Mouse (Mus musculus) C2C12 (cell line): ENCODE data around the gene Gm13290.
"Not testable (repeated sequence)": the region's sequence is repeated elsewhere in the genome, so short reads cannot be mapped to it uniquely, and the experiment has no call there.

Experiments used
- CTCF ChIP-seq: IDR thresholded peaks from one replicate; pipeline ENCODE4 v1.5.1; 2011; ENCODE audit not compliant: control insufficient read depth, insufficient read depth, insufficient read length
- MYOD1 ChIP-seq: IDR thresholded peaks from one replicate; pipeline ENCODE4 v1.6.1; 2011; ENCODE audit warnings: low read depth; ENCODE audit not compliant: control insufficient read depth, insufficient read length
- USF1 ChIP-seq: IDR thresholded peaks from one replicate; pipeline ENCODE4 v1.6.1; 2011; ENCODE audit warnings: low read depth, mild to moderate bottlenecking, control low read depth, moderate library complexity

DNA sequence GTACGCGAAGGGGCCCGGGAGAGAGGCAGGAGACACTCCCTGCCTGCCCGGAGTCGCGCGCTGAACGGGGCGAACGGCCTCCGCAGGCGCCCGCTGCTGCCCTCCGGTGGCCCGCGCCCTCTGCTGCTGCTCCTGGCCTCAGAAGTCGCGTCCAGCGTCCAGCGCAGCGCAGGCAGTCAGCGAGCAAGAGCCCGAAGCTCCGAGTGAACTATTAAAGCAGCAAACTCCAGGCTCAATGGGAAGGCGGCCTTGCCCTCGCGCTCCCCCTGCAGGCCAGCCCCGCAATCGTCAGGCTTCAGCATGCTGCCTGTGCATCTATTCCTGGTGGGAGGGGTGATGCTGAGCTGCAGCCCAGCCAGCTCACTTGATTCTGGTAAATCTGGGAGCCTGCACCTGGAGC lies 29.3 kb downstream of the Gm13290 start, which contains the start of gene Gm13287:
- not testable (repeated sequence) for TF ChIP-seq USF1, CTCF, MYOD1
